Comparison of ENCODE assay signal across 26 mouse cellular contexts in genomic region chr16:94517606-94518005, GRCm38 (mm10). TPM values are rescaled to one million over a fixed set of nuclear protein-coding genes. Genes with fewer than 3 reads are reported as not detected.
DNase-seq lines count a peak whose midpoint lies in the region; ATAC-seq and TF ChIP-seq lines count a peak whose summit lies in the region.
"Had no signal": no experiment of that assay in that cellular context is flagged by ENCODE, and none has a peak within 500 bp of the region (broad histone marks: within the 10 kb centered on the region; RNA-seq: fewer than 3 reads in every experiment).

No protein-coding gene starts in this region.

- H3K27me3 ChIP-seq in liver, embryonic 16.5 days (ENCODE audit: control insufficient read depth, insufficient read depth, low read depth, low read length): no peaks in the 10 kb centered on the region
- no peaks in the 10 kb centered on the region for H3K27me3 ChIP-seq in liver, embryonic 12.5 days (replicated peaks)
- no peaks in the 10 kb centered on the region for H3K27me3 ChIP-seq in liver, postnatal 0 days (ENCODE audit: insufficient read depth, low read length)
- H3K27me3 ChIP-seq in midbrain, embryonic 11.5 days (ENCODE audit: control insufficient read depth, insufficient read depth, low read length): no peaks in the 10 kb centered on the region
- H3K27me3 ChIP-seq: CH12.LX; embryonic facial prominence, embryonic 12.5 days; embryonic facial prominence, embryonic 15.5 days; hindbrain, embryonic 13.5 days; intestine, embryonic 15.5 days; Patski had no signal

- H3K4me1 ChIP-seq in liver, embryonic 16.5 days (ENCODE audit: control insufficient read depth, low read depth, low read length): peaks cover 22% of the 10 kb centered on the region
- peaks cover 41% of the 10 kb centered on the region for H3K4me1 ChIP-seq in liver, embryonic 12.5 days
- H3K4me1 ChIP-seq in liver, postnatal 0 days (ENCODE audit: insufficient read depth): peaks cover 35% of the 10 kb centered on the region
- no peaks in the 10 kb centered on the region for H3K4me1 ChIP-seq in midbrain, embryonic 11.5 days (ENCODE audit: control insufficient read depth, insufficient read depth, low read length)
- peaks cover 16% of the 10 kb centered on the region for H3K4me1 ChIP-seq in lung, adult 2 months (ENCODE audit: control insufficient read depth, insufficient read depth, low read length)

- TF ChIP-seq CTCF in liver, postnatal 0 days (IDR thresholded peaks at IDR 0.05; ENCODE audit: low read depth): no peak
- no peak for TF ChIP-seq CTCF in lung, adult 2 months (IDR thresholded peaks at IDR 0.05; ENCODE audit: insufficient read depth, low read length)

- no peak overlapping the region for H3K27ac ChIP-seq in liver, embryonic 16.5 days (ENCODE audit: low read length)
- no peak overlapping the region for H3K27ac ChIP-seq in liver, embryonic 12.5 days
- H3K27ac ChIP-seq in liver, postnatal 0 days (ENCODE audit: low read depth): peak overlapping the region; percentile 36; the same call in 1 of the 2 replicates
- H3K27ac ChIP-seq in midbrain, embryonic 11.5 days (ENCODE audit: low read depth, low read length): no peak overlapping the region
- H3K27ac ChIP-seq: embryonic facial prominence, embryonic 12.5 days; embryonic facial prominence, embryonic 15.5 days; hindbrain, embryonic 10.5 days; hindbrain, embryonic 13.5 days; intestine, embryonic 15.5 days had no signal

- no peak overlapping the region for H3K4me3 ChIP-seq in liver, embryonic 16.5 days (ENCODE audit: low read depth, low read length)
- H3K4me3 ChIP-seq in liver, embryonic 12.5 days: no peak overlapping the region
- no peak overlapping the region for H3K4me3 ChIP-seq in liver, postnatal 0 days (ENCODE audit: low read depth, low read length)
- H3K4me3 ChIP-seq in midbrain, embryonic 11.5 days (ENCODE audit: low read depth, low read length): no peak overlapping the region
- H3K4me3 ChIP-seq in lung, adult 2 months (replicated peaks; ENCODE audit: extremely low read depth, low read depth, low read length): no peak overlapping the region
- H3K4me3 ChIP-seq: embryonic facial prominence, embryonic 12.5 days; embryonic facial prominence, embryonic 15.5 days; hindbrain, embryonic 10.5 days; hindbrain, embryonic 13.5 days; intestine, embryonic 15.5 days had no signal

- no peak for TF ChIP-seq EP300 in liver, postnatal 0 days (IDR thresholded peaks at IDR 0.05; ENCODE audit: low read depth)

- WGBS in liver, embryonic 16.5 days (ENCODE audit: insufficient replicate concordance): 72% methylated on average over 2 of the region's 2 CpGs
- WGBS in liver, embryonic 12.5 days (ENCODE audit: insufficient replicate concordance): 79% methylated on average over 2 of the region's 2 CpGs
- WGBS in liver, postnatal 0 days (ENCODE audit: insufficient replicate concordance): 57% methylated on average over 2 of the region's 2 CpGs
- WGBS in midbrain, embryonic 11.5 days: 96% methylated on average over 2 of the region's 2 CpGs
- WGBS in lung, adult 2 months: 82% methylated on average over 2 of the region's 2 CpGs

- 0 out of 2 replicates have a peak, but pooled peaks have one; percentile 12 for ATAC-seq in liver, embryonic 16.5 days (ENCODE audit: low read depth)
- no peak for ATAC-seq in liver, embryonic 12.5 days
- peak; percentile 12; the same call in 1 of the 2 replicates for ATAC-seq in liver, postnatal 0 days
- no peak for ATAC-seq in midbrain, embryonic 11.5 days (ENCODE audit: low FRiP score)
- ATAC-seq: forebrain, embryonic 14.5 days; forebrain, postnatal 0 days; hindbrain, embryonic 16.5 days; intestine, embryonic 15.5 days; Patski had no signal

- peak; percentile 94 for DNase-seq in heart, adult 11 months
- no peak for DNase-seq in heart, postnatal 4 days
- DNase-seq in liver, postnatal 0 days: no peak
- no peak for DNase-seq in midbrain, embryonic 11.5 days (ENCODE audit: low spot score, missing footprints)
- no peak for DNase-seq in lung, adult 2 months
- DNase-seq: adrenal gland, adult 2 months; adrenal gland, postnatal 14 days; B cell, adult 2 months; cerebellum, adult 11 months; cerebellum, adult 2 months; cerebellum, adult 9-11 months; cerebellum, postnatal 25 days; forebrain, postnatal 0 days; gastrocnemius, postnatal 36 days had no signal

- 0 out of 2 replicates have a peak, but pooled peaks cover 2% of the 10 kb centered on the region for H3K36me3 ChIP-seq in liver, embryonic 16.5 days (ENCODE audit: control insufficient read depth, insufficient read depth)
- H3K36me3 ChIP-seq in liver, embryonic 12.5 days: peaks cover 14% of the 10 kb centered on the region
- H3K36me3 ChIP-seq in liver, postnatal 0 days (replicated peaks; ENCODE audit: insufficient read depth, low read length): 0 out of 2 replicates have a peak, but pooled peaks cover 9% of the 10 kb centered on the region
- no peaks in the 10 kb centered on the region; the same call in 1 of the 2 replicates for H3K36me3 ChIP-seq in midbrain, embryonic 11.5 days (ENCODE audit: control insufficient read depth, insufficient read depth, low read length)
- H3K36me3 ChIP-seq: embryonic facial prominence, embryonic 12.5 days; embryonic facial prominence, embryonic 15.5 days; intestine, embryonic 15.5 days had no signal

- no peak overlapping the region for H3K9ac ChIP-seq in liver, embryonic 16.5 days (ENCODE audit: low read depth, low read length)
- H3K9ac ChIP-seq in liver, embryonic 12.5 days: no peak overlapping the region
- no peak overlapping the region for H3K9ac ChIP-seq in liver, postnatal 0 days (replicated peaks)
- no peak overlapping the region for H3K9ac ChIP-seq in midbrain, embryonic 11.5 days (ENCODE audit: low read length)
- H3K9ac ChIP-seq: embryonic facial prominence, embryonic 12.5 days; embryonic facial prominence, embryonic 15.5 days; forebrain, postnatal 0 days; hindbrain, embryonic 13.5 days; intestine, embryonic 15.5 days had no signal

- no peak for TF ChIP-seq POLR2A in lung, adult 2 months (IDR thresholded peaks at IDR 0.05; ENCODE audit: borderline replicate concordance, extremely low read depth, low read depth, low read length)

- H3K9me3 ChIP-seq in liver, embryonic 16.5 days (replicated peaks; ENCODE audit: control insufficient read depth, low read length): no peaks in the 10 kb centered on the region
- no peaks in the 10 kb centered on the region for H3K9me3 ChIP-seq in liver, embryonic 12.5 days (replicated peaks)
- no peaks in the 10 kb centered on the region for H3K9me3 ChIP-seq in liver, postnatal 0 days (ENCODE audit: low read length)
- H3K9me3 ChIP-seq in midbrain, embryonic 11.5 days (ENCODE audit: control insufficient read depth, low read length): no peaks in the 10 kb centered on the region
- H3K9me3 ChIP-seq: embryonic facial prominence, embryonic 12.5 days; embryonic facial prominence, embryonic 15.5 days; hindbrain, embryonic 10.5 days; hindbrain, embryonic 13.5 days; intestine, embryonic 15.5 days had no signal

- no peak overlapping the region for H3K4me2 ChIP-seq in liver, embryonic 16.5 days (ENCODE audit: low read depth, low read length)
- no peak overlapping the region for H3K4me2 ChIP-seq in liver, embryonic 12.5 days
- no peak overlapping the region for H3K4me2 ChIP-seq in liver, postnatal 0 days (ENCODE audit: low read depth, low read length)
- H3K4me2 ChIP-seq in midbrain, embryonic 11.5 days: no peak overlapping the region
- H3K4me2 ChIP-seq: embryonic facial prominence, embryonic 12.5 days; embryonic facial prominence, embryonic 15.5 days; heart, embryonic 11.5 days; hindbrain, embryonic 13.5 days; intestine, embryonic 15.5 days had no signal

RNA-seq across cellular contexts. Expression of gene Vps26c, which starts 9.0 kb away (rescaled TPM):
- 10 to 100 TPM; 28.7 to 29.8 TPM for total RNA-seq in heart, postnatal 4 days (2021)
- 19.4 and 24.0 TPM in 2 replicates for polyA plus RNA-seq in liver, embryonic 16.5 days (2015; fragmentation: Nextera tagmentation; extraction: Ambion mirVana)
- 25.8 and 27.7 TPM in 2 replicates for polyA plus RNA-seq in liver, embryonic 12.5 days (2016; fragmentation: Nextera tagmentation; extraction: Ambion mirVana)
- 16.0 and 16.4 TPM in 2 replicates for polyA plus RNA-seq in liver, postnatal 0 days (2015; fragmentation: Nextera tagmentation; extraction: Ambion mirVana)
- 60.0 and 60.4 TPM in 2 replicates for polyA plus RNA-seq in midbrain, embryonic 11.5 days (2014; fragmentation: Nextera tagmentation; extraction: Ambion mirVana)
- 25.8 and 40.7 TPM in 2 replicates for polyA plus RNA-seq in lung, adult 2 months (2012; rRNA removed)

RNA-seq across cellular contexts. Expression of gene Dyrk1a, which starts 52.2 kb away (rescaled TPM):
- 100 to 1,000 TPM; 118 to 135 TPM for total RNA-seq in heart, postnatal 4 days (2021)
- 4.0 TPM in 2 replicates for polyA plus RNA-seq in liver, embryonic 16.5 days (2015; fragmentation: Nextera tagmentation; extraction: Ambion mirVana)
- 4.8 and 4.9 TPM in 2 replicates for polyA plus RNA-seq in liver, embryonic 12.5 days (2016; fragmentation: Nextera tagmentation; extraction: Ambion mirVana)
- 3.7 and 3.9 TPM in 2 replicates for polyA plus RNA-seq in liver, postnatal 0 days (2015; fragmentation: Nextera tagmentation; extraction: Ambion mirVana)
- 11.3 and 13.0 TPM in 2 replicates for polyA plus RNA-seq in midbrain, embryonic 11.5 days (2014; fragmentation: Nextera tagmentation; extraction: Ambion mirVana)
- polyA plus RNA-seq in lung, adult 2 months (2012; rRNA removed): 26.1 and 32.4 TPM in 2 replicates

Comparison
In these comparisons a context has a peak if more than half of its experiments do, and no peak if none do; other contexts are left out.
1. ATAC-seq: peak in liver, embryonic 16.5 days (single experiment) and liver, postnatal 0 days (single experiment); none in liver, embryonic 12.5 days (single experiment) and midbrain, embryonic 11.5 days (single experiment).